Mouse (Mus musculus) intestine, embryonic 15.5 days (tissue): Measurements from ENCODE around the gene Gfra4. TPM values are rescaled to one million over a fixed set of nuclear protein-coding genes. Genes with fewer than 3 reads are reported as not detected.
A peak's percentile ranks its signal among the peaks of the same experiment; 100 is the strongest.
"Not testable (repeated sequence)": the region's sequence is repeated elsewhere in the genome, so short reads cannot be mapped to it uniquely, and the experiment has no call there.

Experiments used
- ATAC-seq: fragments of 200-750 bp; cut with Nextera tagmentation; 2 replicates; pipeline ENCODE4 v1.8.0; 2017; ENCODE audit warnings: moderate TSS enrichment, moderate library complexity
- H3K27ac ChIP-seq: fragments of 300-500 bp; sonication (generic); 2 replicates; pipeline ENCODE4 v1.5.1; 2015; ENCODE audit warnings: mild to moderate bottlenecking, inconsistent platforms
- H3K27me3 ChIP-seq: fragments of 300-500 bp; sonication (generic); replicated peaks from 2 replicates; pipeline ENCODE4 v1.6.1; 2015; ENCODE audit warnings: inconsistent platforms
- H3K36me3 ChIP-seq: fragments of 300-500 bp; sonication (generic); 2 replicates; pipeline ENCODE4 v1.6.1; 2015; ENCODE audit warnings: inconsistent platforms
- H3K4me1 ChIP-seq: fragments of 300-500 bp; sonication (generic); replicated peaks from 2 replicates; pipeline ENCODE4 v1.6.1; 2015; ENCODE audit warnings: inconsistent platforms
- H3K4me2 ChIP-seq: fragments of 300-500 bp; sonication (generic); replicated peaks from 2 replicates; pipeline ENCODE4 v1.6.1; 2015; ENCODE audit warnings: mild to moderate bottlenecking, inconsistent platforms
- H3K4me3 ChIP-seq: fragments of 300-500 bp; sonication (generic); replicated peaks from 2 replicates; pipeline ENCODE4 v1.5.1; 2015; ENCODE audit warnings: inconsistent platforms
- H3K9ac ChIP-seq: fragments of 300-500 bp; sonication (generic); 2 replicates; pipeline ENCODE4 v1.6.1; 2015; ENCODE audit warnings: inconsistent platforms
- H3K9me3 ChIP-seq: fragments of 300-500 bp; sonication (generic); 2 replicates; pipeline ENCODE4 v1.6.1; 2016; ENCODE audit warnings: inconsistent platforms
- WGBS: fragments of 180-500 bp; shearing (Covaris S2); methylation state at CpG from one replicate; pipeline ENCODE4 v1.1.7; 2015; 5-methylcytosine and 5-hydroxymethylcytosine counted together
- polyA plus RNA-seq: library from polyadenylated mRNA; unstranded; fragments of >200 nt; fragmentation: Nextera tagmentation; extraction: Ambion mirVana; gene quantifications from 2 replicates; pipeline ENCODE4 v1.2.1, GENCODE M21; 2015

The Gfra4 gene
- polyA plus RNA-seq, 1 experiment from 2014 or later, result 9.6 TPM

DNA sequence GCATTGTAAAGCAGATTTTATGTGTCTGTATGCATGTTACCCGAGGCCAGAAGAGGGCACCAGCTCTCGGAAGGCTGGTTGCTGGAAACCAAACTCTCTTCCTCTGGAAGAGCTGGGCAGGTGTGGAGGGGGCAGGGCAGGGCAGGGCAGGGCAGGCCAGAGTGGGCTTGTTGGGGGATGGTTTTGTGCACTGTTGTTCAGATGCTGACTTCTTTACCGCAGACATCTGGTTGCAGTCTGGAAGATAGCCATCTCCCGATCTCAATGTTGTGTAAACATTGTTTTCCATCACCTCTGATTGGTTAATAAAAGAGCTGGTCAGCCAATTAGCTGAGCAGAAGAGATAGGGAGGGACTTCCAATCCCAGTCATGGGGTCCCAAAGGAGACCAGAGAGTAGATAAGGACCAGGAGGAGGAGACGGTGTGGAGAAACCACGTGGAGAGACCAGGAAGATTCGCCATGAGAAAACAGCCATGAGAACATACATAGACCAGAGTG, 1.5 kb upstream of the Gfra4 start:
- Histone ChIP-seq H3K27ac (no peak overlapping the region), H3K4me3 (no peak overlapping the region), H3K4me2 (peak overlapping the region; percentile 30), H3K9me3 (no peaks in the 10 kb centered on the region), H3K4me1 (peaks cover 17% of the 10 kb centered on the region), H3K9ac (no peak overlapping the region), H3K36me3 (no peaks in the 10 kb centered on the region), H3K27me3 (peaks cover 34% of the 10 kb centered on the region)
- ATAC-seq, result peak; percentile 57
- WGBS, result 10% methylated on average over 7 of the region's 7 CpGs

GRCm38 (mm10) chr2:131040854-131041825, 1.7 kb downstream of the Gfra4 start:
- ATAC-seq, result peak; percentile 50
- peak overlapping the region; percentile 56 for H3K9ac ChIP-seq
- H3K27me3 ChIP-seq, result peaks cover 34% of the 10 kb centered on the region
- H3K9me3 ChIP-seq, result no peaks in the 10 kb centered on the region
- H3K4me2 ChIP-seq, result peak overlapping the region; percentile 95
- H3K27ac ChIP-seq, result no peak overlapping the region
- H3K4me3 ChIP-seq, result peak overlapping the region; percentile 57
- WGBS, result 3% methylated on average over 108 of the region's 115 CpGs
- no peaks in the 10 kb centered on the region for H3K36me3 ChIP-seq
- H3K4me1 ChIP-seq, result peaks cover 17% of the 10 kb centered on the region

DNA sequence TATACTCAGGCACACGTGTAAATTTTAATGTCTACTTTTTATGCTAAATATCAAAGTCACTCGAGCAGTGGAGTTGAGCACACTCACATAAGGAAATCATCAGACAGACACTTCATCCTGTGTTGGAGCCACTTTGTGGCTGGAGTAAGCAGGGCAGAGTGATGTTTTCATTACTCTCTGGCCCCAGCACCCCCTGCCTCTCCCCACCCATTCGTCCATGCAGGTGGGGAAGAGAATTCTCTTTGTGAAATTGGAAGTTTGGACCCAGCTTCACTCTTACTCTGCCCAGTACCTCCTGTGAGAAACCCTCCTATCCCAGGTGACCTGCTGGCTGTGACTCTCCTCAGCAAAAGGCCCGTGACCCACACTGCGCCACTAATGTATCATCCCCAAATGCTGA, 4.2 kb downstream of the Gfra4 start:
- WGBS, result 84% methylated on average over 5 of the region's 5 CpGs
- no peak overlapping the region for H3K27ac ChIP-seq
- H3K36me3 ChIP-seq, result no peaks in the 10 kb centered on the region
- no peak overlapping the region for H3K4me3 ChIP-seq
- peaks cover 34% of the 10 kb centered on the region for H3K27me3 ChIP-seq
- no peak for ATAC-seq
- peaks cover 5% of the 10 kb centered on the region; the same call in 1 of the 2 replicates for H3K4me1 ChIP-seq
- H3K4me2 ChIP-seq, result no peak overlapping the region
- H3K9ac ChIP-seq, result no peak overlapping the region
- H3K9me3 ChIP-seq, result no peaks in the 10 kb centered on the region

GRCm38 (mm10) chr2:131038197-131038596, 4.7 kb downstream of the Gfra4 start:
- H3K4me1 ChIP-seq, result peaks cover 5% of the 10 kb centered on the region; the same call in 1 of the 2 replicates
- H3K4me3 ChIP-seq, result no peak overlapping the region
- 88% methylated on average over 6 of the region's 6 CpGs for WGBS
- no peaks in the 10 kb centered on the region for H3K9me3 ChIP-seq
- no peak overlapping the region for H3K27ac ChIP-seq
- peaks cover 34% of the 10 kb centered on the region for H3K27me3 ChIP-seq
- H3K9ac ChIP-seq, result no peak overlapping the region
- no peak overlapping the region for H3K4me2 ChIP-seq
- no peaks in the 10 kb centered on the region for H3K36me3 ChIP-seq
- ATAC-seq, result no peak

GRCm38 (mm10) chr2:131037226-131037990, 5.5 kb downstream of the Gfra4 start:
- Histone ChIP-seq H3K9ac (no peak overlapping the region), H3K4me1 (peaks cover 5% of the 10 kb centered on the region; the same call in 1 of the 2 replicates), H3K4me2 (no peak overlapping the region), H3K9me3 (no peaks in the 10 kb centered on the region), H3K4me3 (no peak overlapping the region), H3K36me3 (no peaks in the 10 kb centered on the region), H3K27ac (no peak overlapping the region), H3K27me3 (peaks cover 28% of the 10 kb centered on the region)
- WGBS, result 42% methylated on average over 17 of the region's 17 CpGs
- no peak for ATAC-seq

GRCm38 (mm10) chr2:131036757-131037156, 6.1 kb downstream of the Gfra4 start:
- no peak overlapping the region for H3K9ac ChIP-seq
- no peak overlapping the region for H3K4me3 ChIP-seq
- H3K4me2 ChIP-seq, result no peak overlapping the region
- H3K4me1 ChIP-seq, result peaks cover 4% of the 10 kb centered on the region; the same call in 1 of the 2 replicates
- H3K27ac ChIP-seq, result no peak overlapping the region
- H3K9me3 ChIP-seq, result no peaks in the 10 kb centered on the region
- H3K36me3 ChIP-seq, result no peaks in the 10 kb centered on the region
- peaks cover 21% of the 10 kb centered on the region for H3K27me3 ChIP-seq
- ATAC-seq, result no peak

DNA sequence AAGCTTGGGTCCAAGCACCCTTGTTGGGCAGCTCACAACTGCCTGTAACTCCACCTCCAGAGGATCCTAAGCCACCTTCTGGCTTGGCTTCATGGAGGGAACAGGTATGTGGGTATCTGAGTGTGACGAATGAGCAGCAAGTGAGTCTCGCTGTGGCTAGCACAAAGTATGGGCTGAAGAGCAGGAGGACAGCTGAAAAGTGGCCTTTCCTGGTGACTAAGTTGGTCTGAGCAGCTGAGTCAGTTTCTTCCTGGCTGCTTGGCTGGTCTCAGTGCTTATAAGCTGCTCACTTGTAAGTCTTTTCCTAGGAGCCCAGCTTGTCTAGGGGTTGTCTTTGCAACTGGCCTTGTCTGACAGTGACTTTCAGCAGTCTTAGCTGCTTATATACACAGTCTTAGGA, 6.5 kb downstream of the Gfra4 start:
- Histone ChIP-seq H3K27ac (no peak overlapping the region), H3K27me3 (peaks cover 17% of the 10 kb centered on the region), H3K4me2 (no peak overlapping the region), H3K9ac (no peak overlapping the region), H3K9me3 (no peaks in the 10 kb centered on the region), H3K4me1 (peaks cover under 1% of the 10 kb centered on the region; the same call in 1 of the 2 replicates), H3K4me3 (no peak overlapping the region), H3K36me3 (no peaks in the 10 kb centered on the region)
- 86% methylated on average over 2 of the region's 2 CpGs for WGBS
- no peak for ATAC-seq

DNA sequence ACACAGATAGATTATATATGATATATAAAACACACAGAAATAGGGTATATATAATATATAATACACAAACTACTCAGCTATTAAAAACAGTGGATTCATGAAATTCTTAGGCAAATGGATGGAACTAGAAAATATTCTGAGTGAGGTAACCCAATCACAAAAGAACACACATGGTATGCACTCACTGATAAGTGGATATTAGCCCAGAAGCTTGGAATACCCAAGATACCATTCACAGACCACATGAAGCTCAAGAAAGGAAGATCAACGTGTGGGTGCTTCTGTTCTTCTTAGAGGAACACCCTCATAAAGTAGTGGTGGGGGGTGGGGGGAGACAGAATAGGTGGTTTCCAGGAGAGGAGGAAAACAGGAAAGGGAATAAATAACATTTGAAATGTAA, 11.5 kb downstream of the Gfra4 start:
- H3K27ac ChIP-seq, H3K9ac ChIP-seq, H3K27me3 ChIP-seq, H3K4me3 ChIP-seq, ATAC-seq, H3K4me2 ChIP-seq, H3K36me3 ChIP-seq, H3K9me3 ChIP-seq, H3K4me1 ChIP-seq: not testable (repeated sequence)
- 29% methylated on average over 1 of the region's 1 CpGs for WGBS

GRCm38 (mm10) chr2:131030998-131031397, 11.9 kb downstream of the Gfra4 start:
- ATAC-seq, result no peak
- no peak overlapping the region for H3K27ac ChIP-seq
- H3K36me3 ChIP-seq, result no peaks in the 10 kb centered on the region
- H3K4me1 ChIP-seq, result peaks cover 5% of the 10 kb centered on the region; the same call in 1 of the 2 replicates
- H3K4me3 ChIP-seq, result no peak overlapping the region
- no peaks in the 10 kb centered on the region for H3K9me3 ChIP-seq
- no peaks in the 10 kb centered on the region for H3K27me3 ChIP-seq
- H3K4me2 ChIP-seq, result no peak overlapping the region
- H3K9ac ChIP-seq, result no peak overlapping the region
- 82% methylated on average over 1 of the region's 1 CpGs for WGBS

DNA sequence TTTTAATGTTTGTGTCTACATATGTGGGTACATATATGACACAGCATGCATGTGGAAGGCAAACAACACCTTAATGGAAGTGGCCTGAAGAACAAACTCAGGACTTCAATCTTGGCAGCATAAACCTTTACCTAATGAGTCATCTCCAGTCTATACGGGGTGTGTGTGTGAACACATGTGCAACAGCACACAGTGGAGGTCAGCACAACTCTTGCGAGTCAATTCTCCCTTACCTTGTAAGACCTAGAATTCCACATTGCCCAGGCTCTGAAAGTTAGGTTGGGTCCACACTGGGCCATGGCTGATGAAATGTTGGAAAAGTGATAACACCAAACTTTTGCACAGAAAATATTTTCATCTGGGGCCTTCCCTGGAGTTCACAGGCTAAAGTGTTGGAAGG, 12.3 kb downstream of the Gfra4 start:
- Histone ChIP-seq H3K4me1 (peaks cover 5% of the 10 kb centered on the region; the same call in 1 of the 2 replicates), H3K27ac (no peak overlapping the region), H3K4me2 (no peak overlapping the region), H3K4me3 (no peak overlapping the region), H3K36me3 (no peaks in the 10 kb centered on the region), H3K9ac (no peak overlapping the region), H3K9me3 (no peaks in the 10 kb centered on the region), H3K27me3 (no peaks in the 10 kb centered on the region)
- WGBS, result 87% methylated on average over 2 of the region's 2 CpGs
- ATAC-seq, result no peak

- H3K27me3 ChIP-seq, result no peaks in the 10 kb centered on the region
- H3K4me2 ChIP-seq, result no peak overlapping the region
- H3K4me1 ChIP-seq, result peaks cover 5% of the 10 kb centered on the region; the same call in 1 of the 2 replicates
- ATAC-seq, result peak; percentile 65; the same call in 1 of the 2 replicates
- 0 out of 2 replicates have a peak overlapping the region, but pooled peaks have one; percentile 6 for H3K27ac ChIP-seq
- no peaks in the 10 kb centered on the region for H3K36me3 ChIP-seq
- WGBS, result 27% methylated on average over 9 of the region's 9 CpGs
- no peak overlapping the region for H3K9ac ChIP-seq
- H3K4me3 ChIP-seq, result no peak overlapping the region
- H3K9me3 ChIP-seq, result no peaks in the 10 kb centered on the region
These were observed 13.6 kb downstream of the Gfra4 start for GRCm38 (mm10) chr2:131029065-131029935.
